Mouse (Mus musculus) C2C12 (cell line): ENCODE data around the gene Prdm5.

ENCODE experiments used
- CTCF ChIP-seq: IDR thresholded peaks from one replicate; pipeline ENCODE4 v1.5.1; 2011; ENCODE audit not compliant: control insufficient read depth, insufficient read depth, insufficient read length
- MYOG ChIP-seq: IDR thresholded peaks from one replicate; pipeline ENCODE4 v1.6.1; 2011; ENCODE audit not compliant: control insufficient read depth, insufficient read length; ENCODE audit errors: extremely low read depth
- USF1 ChIP-seq: IDR thresholded peaks from one replicate; pipeline ENCODE4 v1.6.1; 2011; ENCODE audit warnings: low read depth, mild to moderate bottlenecking, control low read depth, moderate library complexity

GRCm38 (mm10) chr6:65933177-65933576, 154.4 kb downstream of the Prdm5 start:
- no peak for TF ChIP-seq CTCF
- TF ChIP-seq USF1: no peak
- no peak for TF ChIP-seq MYOG
